Mouse (Mus musculus) adrenal gland, postnatal 10 days (tissue): ENCODE data around the gene Crim1. TPM values are rescaled to one million over a fixed set of nuclear protein-coding genes. Genes with fewer than 3 reads are reported as not detected.
"Not testable (repeated sequence)": the region's sequence is repeated elsewhere in the genome, so short reads cannot be mapped to it uniquely, and the experiment has no call there.

Experiments used
- DNase-seq: peaks from one replicate; pipeline ENCODE4 v3.0.0; 2021; ENCODE audit warnings: mixed read lengths
- total RNA-seq, 2 experiments: library from RNA; stranded (reverse); gene quantifications; 2 replicates each; pipeline ENCODE4 v1.2.3; 2021

Crim1 gene
- total RNA-seq, 2 experiments from 2014 or later = 28.1 to 31.4 TPM

DNA sequence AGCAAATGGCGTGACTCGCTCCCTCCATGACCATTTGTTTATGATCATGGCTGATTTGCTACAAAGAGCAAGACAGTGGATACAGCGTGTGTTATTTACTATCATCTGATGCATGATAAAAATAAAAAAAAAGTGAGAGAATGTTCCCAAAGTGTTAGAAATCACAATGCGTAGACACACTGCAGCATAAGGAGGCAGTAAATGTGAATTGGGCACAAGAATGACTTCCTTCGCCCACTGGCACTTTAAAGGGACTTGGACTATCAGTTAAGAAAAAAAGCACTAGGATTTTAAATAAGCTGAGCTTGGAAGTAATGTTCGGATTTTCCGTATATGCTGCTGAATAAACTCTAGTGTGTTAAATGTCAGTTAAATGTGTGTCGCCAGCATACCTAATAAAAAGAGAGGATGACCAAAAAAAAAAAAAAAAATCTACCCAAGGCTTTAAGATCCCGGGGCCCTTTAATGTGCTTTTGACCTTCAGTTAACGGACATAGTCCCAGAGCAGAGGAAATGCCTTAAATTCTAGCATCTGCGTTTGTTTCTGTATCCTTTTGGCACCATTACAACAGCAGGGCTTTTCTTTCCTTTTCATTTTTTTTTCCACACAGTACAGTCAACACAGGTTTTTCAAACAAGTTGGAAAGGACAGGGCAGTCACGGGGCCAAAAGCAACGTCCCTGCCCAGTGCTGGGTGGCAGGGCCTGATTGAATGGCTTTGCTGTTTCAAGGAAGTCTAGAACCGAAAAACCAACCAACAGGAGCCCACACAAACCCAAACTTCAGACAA is 50.3 kb downstream of the Crim1 start:
- DNase-seq = peak; percentile 46

DNA sequence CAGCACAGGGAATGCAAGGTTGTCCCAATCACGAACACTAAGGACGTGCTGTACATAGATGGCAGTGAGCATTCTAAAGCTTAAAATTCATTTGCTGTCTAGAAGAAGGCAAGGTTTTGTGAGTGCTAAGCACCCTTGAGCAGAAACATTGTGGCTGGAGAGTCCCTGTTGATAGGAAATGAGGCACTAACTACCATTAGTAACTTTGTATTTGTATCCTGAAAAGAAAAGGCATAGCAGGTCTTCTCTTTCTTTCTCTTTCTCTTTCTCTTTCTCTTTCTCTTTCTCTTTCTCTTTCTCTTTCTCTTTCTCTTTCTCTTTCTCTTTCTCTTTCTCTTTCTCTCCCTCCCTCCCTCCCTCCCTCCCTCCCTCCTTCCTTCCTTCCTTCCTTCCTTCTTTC is 53.5 kb downstream of the Crim1 start:
- DNase-seq = not testable (repeated sequence)

DNA sequence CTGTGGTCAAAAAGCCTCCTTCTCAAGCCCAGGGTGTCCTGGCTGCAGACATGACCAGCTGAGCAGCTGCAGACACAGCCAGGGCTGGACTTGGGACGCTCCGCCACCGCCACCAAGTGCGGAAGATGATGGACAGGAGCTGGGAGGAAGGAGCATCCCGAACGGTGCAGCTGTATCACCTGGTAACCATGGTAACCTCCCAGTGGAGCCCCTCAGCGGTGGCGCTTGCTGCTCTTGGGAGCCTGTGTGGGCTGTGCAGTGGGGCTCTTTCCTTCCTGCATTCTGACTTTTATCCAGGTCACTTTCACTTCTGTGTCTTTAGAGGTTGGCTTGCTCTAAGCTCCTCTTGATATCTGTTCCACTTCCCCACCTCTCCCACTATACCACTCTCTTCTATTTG is 54.2 kb downstream of the Crim1 start:
- DNase-seq = no peak

DNA sequence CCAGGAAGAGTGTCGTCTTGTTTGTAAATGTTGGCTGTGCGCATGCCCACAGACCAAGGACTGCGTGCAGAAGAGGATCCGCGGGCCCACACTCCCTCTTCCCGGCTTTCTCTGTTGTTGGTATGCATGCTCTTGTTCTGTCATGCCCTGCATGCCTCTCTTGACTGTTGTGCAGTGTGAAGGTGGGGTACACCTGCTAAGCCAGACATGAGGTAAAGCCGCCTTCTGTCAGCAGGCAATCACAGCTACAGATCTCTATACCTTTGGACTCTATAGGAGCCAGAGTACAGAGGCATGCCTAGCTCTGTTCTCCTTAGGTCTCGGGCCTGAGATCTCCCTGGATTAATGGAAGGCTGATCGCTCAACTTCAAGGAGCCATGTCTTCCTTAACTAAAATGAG is 55.7 kb downstream of the Crim1 start:
- no peak for DNase-seq

DNA sequence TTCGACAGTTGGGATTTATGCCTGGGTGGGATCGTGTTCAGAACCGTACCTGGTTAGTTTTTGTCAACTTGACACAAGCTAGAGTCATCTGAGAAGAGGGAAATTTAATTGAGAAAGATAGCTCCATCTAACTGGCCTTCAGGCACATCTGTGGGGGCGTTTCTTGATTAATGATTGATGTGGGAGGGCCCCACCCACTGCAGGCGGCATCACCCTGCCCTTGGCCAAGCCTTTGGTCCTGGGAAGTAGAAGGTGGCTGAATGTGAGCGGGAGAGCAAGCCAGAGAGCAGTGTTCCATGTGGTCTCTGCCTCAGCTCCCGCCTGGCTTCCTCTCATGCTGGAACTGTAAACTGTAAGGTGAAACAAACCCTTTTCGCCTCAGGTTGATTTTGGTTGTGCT is 56.5 kb downstream of the Crim1 start:
- DNase-seq = no peak

DNA sequence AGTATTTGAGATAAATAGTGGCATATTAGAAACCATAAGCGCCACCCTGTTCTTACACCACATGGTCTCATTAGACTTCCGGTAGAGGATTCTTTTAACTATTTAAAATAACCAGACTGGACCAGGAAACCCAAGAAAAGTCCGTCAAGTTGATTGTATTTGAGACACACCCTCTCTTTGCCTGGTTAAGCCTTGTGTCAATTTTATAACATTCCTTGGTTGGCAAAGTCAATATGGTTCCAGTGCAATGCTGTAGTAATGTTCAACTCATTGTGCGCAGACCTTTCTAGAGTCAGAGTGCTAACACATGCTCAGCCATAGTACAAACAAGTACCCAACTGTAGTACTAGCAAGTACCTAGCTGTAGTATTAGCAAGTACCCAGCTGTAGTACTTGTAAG is 61.6 kb downstream of the Crim1 start:
- no peak for DNase-seq

DNA sequence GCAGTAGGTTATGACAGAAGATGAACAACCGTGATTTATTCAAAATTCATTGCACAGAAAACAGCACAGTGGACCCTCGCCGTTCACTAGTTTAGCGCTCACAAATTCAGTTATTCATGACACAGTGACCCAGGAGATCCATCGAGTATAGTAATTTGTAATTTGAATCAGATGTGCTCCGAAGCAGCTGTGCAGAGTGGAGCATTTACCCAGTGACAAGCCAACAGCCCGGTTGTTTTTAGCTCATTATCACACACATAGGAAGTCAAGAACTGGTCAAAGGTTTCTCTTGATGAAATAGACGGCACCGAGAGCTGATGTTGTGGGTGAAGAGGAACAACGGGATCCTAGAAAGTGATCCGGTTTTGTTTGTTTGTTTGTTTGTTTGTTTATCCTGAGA is 64.1 kb downstream of the Crim1 start:
- no peak for DNase-seq

DNA sequence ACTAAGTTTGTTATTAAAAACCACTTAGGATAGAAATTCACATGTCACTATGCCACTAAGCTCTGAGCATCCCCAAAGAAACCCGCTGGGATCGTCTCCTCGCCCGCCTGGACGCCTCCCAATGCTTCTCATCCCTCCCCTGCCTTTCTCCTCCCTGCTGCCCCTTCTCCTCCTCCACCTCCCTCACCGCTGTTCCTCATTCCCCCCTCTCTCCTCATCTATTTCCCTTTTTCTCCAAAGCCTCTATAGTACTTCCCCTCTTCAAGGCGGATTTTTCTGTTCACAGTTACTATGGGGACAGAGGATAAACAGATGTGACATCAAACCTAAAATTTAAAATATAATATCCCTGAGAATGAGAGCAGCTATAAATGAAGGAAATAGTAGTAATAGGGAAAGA is 65.1 kb downstream of the Crim1 start:
- DNase-seq = no peak

DNA sequence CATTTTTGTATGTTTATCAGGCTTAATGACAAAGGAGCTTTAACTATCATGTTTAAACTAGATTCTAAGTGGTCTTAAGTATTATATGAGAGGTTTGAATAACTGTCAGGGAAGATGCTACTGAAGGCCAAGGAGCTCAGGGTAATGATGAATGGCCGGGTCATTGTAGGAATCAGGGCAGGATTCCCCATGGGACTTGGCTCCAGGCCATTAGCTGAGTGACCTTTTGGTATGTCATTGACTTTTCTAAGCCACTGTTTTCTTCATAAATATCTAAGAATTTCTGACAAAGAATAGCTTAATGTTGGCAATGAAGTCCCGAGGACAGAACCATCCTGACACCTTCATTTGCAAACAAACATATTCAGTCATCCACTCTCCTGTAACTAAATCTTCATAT is 66.2 kb downstream of the Crim1 start:
- DNase-seq = peak; percentile 60

DNA sequence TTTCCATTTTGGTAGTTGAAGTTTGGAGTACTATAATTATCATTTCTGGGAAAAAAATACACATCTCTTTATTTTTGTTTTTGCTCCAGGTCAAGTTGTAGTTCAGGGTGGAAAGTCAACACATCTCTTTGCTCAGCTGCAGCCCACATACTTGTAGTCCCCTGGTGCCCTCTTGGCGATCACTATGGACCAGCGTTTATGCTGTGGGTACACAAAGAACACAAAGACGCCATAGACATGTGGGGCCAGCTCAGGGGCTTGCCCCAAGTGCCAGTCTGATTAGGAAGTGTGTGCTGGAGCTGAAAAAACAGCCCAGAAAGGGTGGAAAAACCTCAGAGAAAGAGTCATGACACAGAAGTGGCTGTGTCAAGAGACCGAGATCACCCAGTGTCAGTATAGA is 68.5 kb downstream of the Crim1 start:
- DNase-seq = no peak

DNA sequence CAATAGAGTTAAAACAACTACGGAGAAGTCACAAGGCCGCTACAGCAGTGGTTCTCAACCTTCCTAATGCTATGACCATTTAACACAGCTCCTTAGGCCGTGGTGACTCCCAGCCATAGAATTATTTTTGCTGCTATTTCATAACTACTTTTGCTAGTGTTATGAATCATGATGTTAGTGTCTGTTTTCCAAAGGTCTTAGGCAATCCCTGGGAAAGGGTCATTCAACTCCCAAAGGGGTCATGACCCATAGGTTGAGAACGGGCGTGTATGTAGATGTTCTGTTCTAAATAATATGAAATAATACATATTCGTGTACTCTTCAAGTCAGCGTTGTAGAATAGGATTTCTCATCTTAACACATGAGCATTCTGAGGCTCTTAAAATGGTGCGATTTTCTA is 69.3 kb downstream of the Crim1 start:
- DNase-seq = no peak

DNA sequence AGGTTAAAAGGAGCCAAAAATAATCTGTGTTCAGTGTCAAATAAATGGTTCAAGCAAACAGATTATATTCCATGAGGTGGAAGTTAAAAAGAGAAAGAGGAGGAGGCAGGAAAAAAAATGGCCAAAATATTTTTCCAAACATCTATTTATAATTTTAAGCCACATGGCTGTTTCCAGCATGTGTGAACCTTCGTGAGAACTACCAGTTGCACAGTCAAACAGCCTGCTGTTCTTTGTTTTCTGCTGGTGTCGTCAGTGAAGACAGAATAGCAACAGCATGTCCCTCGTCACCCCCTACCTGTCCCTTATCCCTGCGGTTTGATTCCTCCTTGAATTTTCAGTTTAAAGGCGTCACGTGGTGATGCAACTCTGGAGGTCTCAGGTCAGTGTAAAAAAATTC is 70.0 kb downstream of the Crim1 start:
- DNase-seq = no peak

DNA sequence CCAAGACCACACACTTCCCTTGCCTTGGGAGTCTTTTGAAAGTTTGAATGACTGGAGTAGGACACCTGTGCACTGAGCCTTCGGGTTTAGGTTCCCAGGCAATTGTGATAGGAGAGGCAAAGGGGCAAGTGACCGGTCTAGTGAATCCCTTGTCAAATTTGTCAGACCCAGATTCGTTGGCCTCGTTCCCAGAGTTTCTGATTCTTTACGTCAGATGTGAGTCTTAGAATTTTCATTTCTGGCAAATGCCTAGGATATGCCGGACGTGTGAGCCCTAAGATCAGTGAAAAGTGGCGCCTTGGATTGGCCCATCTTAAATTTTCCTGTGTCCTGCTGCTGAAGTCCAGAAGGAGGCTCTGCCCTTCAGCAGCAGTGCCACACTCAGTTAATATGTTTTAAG is 71.7 kb downstream of the Crim1 start:
- DNase-seq = peak; percentile 24

DNA sequence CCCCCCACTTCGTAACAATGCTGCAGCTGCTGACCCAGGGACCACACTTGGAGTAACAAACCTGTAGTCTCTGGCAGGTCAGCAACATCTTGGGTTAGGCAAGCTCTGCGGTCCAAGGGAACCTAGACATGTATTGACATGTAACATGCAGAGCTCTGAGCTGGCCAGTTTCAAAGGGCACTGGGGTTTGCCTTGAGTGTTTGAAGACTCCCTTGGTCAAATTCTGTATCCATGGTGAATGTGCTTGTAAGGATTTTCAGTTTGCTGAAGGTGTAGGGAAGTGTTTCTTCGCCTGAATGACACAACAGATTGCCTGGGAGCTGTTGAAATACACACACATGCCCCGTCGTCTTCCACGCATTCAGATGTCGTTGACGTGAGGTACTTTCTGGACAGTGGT is 72.1 kb downstream of the Crim1 start:
- no peak for DNase-seq

DNA sequence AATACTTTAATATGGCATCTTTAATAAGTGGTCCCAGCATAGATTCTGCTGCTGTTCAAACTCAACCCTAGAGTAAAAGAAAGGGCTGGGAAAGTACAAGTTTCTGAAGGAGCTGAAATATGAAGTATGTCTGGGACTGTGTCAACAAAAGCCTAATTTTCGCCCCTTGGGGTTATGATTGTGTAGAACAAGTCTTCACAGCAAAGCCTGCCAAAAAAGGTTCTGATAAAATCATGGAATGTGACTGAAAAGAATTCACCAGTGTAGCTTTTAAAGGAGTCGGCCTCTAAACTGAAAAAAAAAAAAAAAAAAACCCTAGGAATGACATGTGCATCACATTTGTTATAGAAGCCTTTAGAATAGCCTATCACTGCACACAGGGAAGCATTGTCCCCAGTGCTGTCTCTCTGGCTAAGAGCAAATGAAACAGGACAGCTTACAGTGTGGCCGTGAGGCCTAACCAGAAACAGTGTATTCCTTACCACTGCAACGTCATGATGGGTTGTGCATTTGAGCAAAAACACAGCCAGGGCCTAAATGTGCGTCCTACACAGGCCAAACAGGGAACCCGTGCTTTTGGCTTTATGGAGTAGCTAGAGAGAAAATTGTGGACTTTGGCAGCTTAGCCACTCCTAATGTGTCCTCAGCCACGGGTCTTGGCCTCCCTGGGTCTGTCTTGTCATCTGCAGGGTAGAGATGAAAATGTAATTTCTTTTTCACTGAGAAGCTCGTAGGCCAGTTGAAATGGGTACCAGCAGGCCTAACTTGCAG is 72.8 kb downstream of the Crim1 start:
- no peak for DNase-seq

DNA sequence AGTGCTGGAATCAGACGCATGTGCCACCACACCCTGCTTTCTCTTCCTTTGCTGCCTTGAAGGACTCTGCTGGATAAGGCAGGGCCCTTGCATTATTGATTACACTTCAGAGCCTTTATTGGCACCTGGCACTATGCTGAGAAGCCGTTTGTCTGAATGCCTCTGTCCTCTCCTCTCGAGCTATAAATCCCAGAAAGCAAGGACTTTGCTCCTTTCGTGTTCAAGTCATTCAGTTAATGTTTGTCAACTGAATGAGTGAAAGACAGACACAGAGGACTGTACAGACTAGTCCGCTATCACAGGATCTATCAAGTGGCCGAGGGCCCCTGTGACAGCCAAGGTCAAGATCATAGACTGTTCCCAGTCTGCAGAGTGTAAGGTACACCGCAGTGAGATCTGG is 73.8 kb downstream of the Crim1 start:
- DNase-seq = no peak

DNA sequence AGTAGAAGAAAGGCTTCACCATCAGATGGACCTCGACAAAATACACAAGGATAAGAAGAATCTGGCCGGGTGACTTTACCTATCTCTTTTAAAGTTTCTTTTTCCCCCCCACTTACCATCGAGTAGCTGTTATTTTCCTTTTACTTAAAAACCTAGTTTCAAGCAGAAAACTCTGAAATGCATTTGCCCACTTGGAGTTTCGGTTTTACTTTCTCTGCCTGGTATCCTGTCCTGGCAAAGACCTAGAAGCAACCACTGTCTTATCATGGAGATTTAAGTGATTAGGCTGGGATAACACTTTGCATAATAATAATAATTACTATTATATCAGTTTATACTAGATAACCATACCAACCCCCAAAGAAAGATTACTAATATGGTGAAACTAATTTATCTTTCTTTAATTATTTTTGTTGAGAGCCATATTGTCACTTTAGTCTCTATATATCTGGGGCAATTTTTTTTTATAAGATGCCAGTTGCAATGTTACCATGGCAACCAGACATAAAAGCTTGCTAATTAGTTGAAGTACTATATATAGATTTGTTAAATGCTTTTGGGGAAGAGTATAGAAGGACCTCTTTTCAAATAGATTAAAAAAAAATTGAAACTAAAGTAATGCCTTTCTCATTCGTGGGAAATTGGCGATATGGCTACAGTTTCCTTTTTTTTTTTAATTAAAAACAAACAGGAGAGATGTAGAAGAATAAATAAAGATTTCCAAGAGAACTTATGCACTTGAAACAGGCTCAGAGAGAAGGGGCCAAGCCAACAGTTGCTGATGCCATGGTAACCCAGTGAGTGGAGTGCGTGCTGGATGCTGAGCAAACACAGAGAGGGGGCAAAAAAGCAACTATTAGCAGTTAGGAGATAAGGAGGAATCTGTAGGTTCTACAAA is 74.8 kb downstream of the Crim1 start:
- no peak for DNase-seq

DNA sequence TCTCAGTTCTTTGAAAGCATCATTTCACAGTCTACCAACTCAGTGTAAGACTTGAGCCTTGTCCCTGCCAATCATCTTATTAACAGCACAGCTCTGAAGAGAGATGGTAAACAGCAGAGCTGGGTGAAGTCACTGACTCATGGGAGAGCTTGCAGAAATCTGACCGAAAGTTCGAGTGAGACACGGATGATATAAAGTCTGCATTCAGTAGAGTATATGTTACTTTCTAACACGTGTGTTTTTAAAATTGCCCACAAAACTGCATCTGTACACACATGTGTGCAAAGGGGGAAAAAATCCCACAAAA is 75.4 kb downstream of the Crim1 start:
- DNase-seq = no peak

DNA sequence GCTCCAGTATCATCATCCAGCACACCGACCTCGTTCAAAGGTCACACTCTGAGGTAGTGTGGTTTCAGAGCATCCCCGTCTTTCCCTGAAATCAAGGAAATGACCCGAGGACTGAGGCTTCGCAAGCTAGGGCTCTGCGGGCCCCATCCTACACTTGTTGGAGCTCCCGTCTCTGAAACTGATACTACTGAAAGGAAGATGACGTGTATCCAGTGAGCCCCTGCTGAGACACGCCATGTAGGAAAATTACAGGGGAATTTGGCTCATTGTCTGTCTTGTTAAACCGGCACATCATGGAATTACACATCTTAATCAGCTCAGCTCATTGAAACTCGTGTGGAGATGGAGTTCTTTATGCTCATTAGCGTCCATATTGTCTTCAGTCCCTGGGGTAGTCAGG is 79.1 kb downstream of the Crim1 start:
- no peak for DNase-seq

DNA sequence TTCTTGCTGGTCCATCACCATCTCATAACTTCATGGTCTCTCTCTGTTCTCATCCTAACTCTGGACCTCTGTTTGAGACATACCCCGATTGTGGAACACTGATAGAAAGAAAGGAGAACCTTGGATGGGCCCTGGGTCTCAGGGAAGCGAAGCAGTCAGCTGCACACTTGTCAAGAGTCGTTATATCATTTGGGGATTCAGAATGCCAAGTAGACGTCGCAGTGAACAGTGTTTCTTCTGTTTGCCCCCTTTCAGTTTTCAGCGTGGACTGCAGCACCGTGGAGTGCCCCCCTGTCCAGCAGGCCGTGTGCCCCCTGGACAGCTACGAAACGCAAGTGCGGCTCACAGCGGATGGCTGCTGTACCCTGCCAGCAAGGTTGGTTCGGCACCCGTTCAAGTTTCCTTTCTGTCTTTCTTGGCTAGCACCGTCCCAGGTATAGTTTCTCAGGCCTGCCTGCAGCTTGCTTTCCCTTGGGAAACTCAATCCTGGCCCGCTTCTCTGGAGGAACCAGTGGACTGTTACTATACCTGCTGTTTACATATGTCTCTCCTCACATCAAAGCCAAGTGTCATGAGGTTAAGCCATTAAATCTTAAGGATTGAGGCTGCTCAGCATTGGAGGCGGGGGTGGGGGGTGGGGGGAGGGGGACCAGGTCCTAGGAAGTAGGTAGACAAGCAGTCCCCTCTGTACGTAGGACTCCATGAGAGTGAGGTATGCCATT is 81.1 kb downstream of the Crim1 start:
- no peak for DNase-seq

DNA sequence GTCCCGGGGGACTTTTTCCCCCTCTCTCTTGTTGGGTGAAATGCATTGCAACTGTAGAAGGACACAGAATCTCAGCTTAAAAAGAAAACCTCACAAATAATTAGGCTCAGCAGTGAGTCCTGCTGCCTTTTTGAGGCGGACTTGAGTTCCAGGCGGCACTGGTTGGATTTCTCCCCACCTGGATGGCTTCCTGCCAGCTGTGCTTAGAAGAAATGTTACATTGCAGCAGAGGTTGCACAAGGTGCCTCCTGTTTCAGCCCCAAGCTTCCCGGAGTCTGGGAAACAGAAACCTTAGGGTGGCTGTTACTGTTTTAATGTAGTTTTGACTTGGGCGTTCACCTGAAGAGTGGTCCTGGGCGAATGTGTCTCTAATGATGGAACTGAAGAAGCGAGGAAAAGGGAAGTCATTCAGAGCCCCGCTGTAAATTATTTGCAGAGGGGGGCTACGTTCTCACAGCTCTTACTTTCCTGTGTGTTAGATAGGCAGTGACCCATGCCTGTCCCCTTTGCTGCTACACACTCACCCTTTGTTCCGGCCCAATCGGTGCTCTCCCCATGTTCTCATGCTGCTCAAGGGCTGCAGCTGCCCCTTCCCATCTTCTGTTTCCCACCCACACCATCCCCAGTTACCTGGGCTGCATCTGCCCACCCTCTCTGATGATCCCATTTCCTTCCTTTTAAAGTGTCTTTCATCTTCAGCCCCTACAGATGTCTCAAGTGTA is 83.4 kb downstream of the Crim1 start:
- no peak for DNase-seq

DNA sequence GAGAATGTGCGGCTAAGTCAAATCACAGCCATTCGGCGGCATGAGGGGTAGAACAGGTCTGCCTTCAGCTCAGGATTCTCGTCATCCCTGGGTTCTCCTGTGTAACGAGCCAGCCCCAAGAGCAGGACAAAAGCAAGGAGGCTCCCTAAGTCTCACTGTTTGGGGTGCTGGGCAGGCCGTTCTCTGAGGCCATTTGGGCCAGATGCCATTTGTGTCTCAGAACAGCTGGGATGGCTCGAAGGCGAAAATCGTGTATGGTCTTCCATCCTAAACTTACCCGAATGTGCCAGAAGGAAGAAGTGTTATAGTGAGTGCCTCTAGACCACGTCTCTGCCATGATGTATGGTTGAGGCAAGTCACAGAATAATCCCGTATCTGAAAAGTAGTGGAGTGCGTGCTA is 86.0 kb downstream of the Crim1 start:
- DNase-seq = no peak
